Mouse (Mus musculus) G1E (cell line): Measurements from ENCODE around the gene Plpp3.

ENCODE experiments used
- CTCF ChIP-seq: IDR thresholded peaks from 2 replicates; pipeline ENCODE4 v1.5.1; 2012; ENCODE audit warnings: low read depth, low read length, inconsistent platforms, mixed read lengths
- GATA1 ChIP-seq: IDR thresholded peaks from 2 replicates; pipeline ENCODE4 v1.6.1; 2012; ENCODE audit warnings: borderline replicate concordance, low read length, inconsistent platforms, mixed read lengths
- POLR2AphosphoS5 ChIP-seq: IDR thresholded peaks from 2 replicates; pipeline ENCODE4 v1.6.1; 2012; ENCODE audit warnings: low read depth, low read length, inconsistent platforms; ENCODE audit not compliant: insufficient replicate concordance
- TAL1 ChIP-seq: conservative IDR thresholded peaks from 2 replicates; pipeline ENCODE4 v1.6.1; 2012; ENCODE audit warnings: low read depth, low read length, inconsistent platforms, mixed read lengths

- TF ChIP-seq CTCF (no peak), GATA1 (no peak), TAL1 (no peak), POLR2AphosphoS5 (no peak)
Observed at GRCm38 (mm10) chr4:105278571-105279410, 121.6 kb downstream of the Plpp3 start.
